Mouse (Mus musculus): ENCODE data around the gene Gnaq.

- no peak for TF ChIP-seq POLR2A (IDR thresholded peaks at IDR 0.05; ENCODE audit: insufficient read depth, low read depth, low read length)
- no peak for TF ChIP-seq CTCF (IDR thresholded peaks at IDR 0.05; ENCODE audit: insufficient read depth, low read depth, low read length)
Observed at GRCm38 (mm10) chr19:16337866-16338530, 205.4 kb downstream of the Gnaq start.
